Mouse (Mus musculus): ENCODE results near the gene Asic4.

GRCm38 (mm10) chr1:75505159-75505955 is 55.1 kb downstream of the Asic4 start:
- TF ChIP-seq CTCF (IDR thresholded peaks at IDR 0.05; ENCODE audit: extremely low read depth, insufficient read depth, insufficient read length, insufficient replicate concordance): no peak
- no peak for TF ChIP-seq POLR2A (IDR thresholded peaks at IDR 0.05; ENCODE audit: low read depth, low read length)
